Mouse (Mus musculus) left cerebral cortex, postnatal 25 days (tissue): ENCODE results near the gene Lsamp. TPM values are rescaled to one million over a fixed set of nuclear protein-coding genes. Genes with fewer than 3 reads are reported as not detected.
"Not testable (repeated sequence)": the region's sequence is repeated elsewhere in the genome, so short reads cannot be mapped to it uniquely, and the experiment has no call there.

ENCODE experiments used
- DNase-seq, 2 experiments: peaks; one replicate each; pipeline ENCODE4 v3.0.0; 2022; ENCODE audit warnings: low spot score in 2 of 2, mixed read lengths in 1 of 2
- intact Hi-C: fragments of 180-260 bp; cut with DNase I; formaldehyde crosslinking; loops from one replicate; pipeline ENCODE4 v1.15.1; 2025
- total RNA-seq, 2 experiments: library from RNA; stranded (reverse); gene quantifications; 2 replicates each; pipeline ENCODE4 v1.2.3; 2021

The Lsamp gene
- total RNA-seq, 2 experiments from 2014 or later: 232 to 262 TPM

DNA sequence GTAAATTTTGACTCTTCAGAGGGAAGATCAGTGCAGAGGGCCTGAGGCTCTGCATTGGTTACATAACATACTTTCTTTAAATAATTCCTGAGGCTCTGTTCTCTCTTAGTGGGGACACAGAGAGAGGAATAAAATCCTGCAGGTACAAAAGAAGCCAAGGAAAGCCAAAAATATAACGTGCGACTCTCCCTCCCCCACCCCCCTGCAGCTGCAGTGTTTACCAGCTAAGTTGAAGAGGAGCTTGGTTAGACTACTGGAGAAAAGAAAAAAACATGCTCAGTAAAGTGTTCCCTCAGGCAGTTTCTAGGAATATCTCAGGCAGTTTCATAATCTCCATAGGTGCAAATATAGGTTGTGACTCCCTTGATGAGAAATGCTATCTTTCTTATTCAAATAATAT is 1951.5 kb downstream of the Lsamp start:
- intact Hi-C loops: loop anchor here (1.0 to 10.0 kb wide), 3 partner anchors 189 to 401 kb away; no protein-coding TSS in a partner anchor
- DNase-seq: peak; percentile 34 to 90

DNA sequence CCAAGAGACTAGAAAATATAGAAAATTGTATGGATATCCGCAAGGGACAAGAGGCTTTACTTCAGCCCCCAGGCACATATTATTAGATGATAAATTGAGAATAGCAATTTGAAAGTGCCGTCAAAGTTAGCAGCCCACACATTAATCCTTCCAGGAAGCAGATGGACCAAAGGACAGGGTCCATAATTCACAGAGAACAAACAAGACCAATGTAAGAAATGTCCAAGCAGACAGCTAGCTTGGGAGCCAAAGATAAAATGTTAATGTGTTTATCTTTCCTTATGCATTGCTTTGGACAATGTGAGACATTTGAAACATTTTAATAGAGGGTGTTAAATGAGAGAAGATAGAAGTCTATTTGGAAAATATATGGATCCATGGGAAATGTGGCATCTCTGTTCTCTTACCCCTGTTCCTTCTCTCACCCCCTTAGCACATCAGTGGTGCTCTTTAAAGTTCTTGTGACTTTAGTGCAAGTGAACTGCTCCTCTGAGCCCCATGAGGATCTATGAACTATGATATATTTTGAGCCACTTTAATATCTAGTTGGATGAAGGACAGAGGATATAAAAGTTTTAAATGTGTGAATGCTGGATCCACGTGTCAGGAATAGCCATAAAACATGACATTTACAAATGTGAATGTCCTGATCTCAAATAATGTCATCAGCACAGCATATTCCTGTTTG is 1952.9 kb downstream of the Lsamp start:
- no peak for DNase-seq
- intact Hi-C loops: loop anchor here (10.0 kb wide), 2 partner anchors 262 to 402 kb away; no protein-coding TSS in a partner anchor

DNA sequence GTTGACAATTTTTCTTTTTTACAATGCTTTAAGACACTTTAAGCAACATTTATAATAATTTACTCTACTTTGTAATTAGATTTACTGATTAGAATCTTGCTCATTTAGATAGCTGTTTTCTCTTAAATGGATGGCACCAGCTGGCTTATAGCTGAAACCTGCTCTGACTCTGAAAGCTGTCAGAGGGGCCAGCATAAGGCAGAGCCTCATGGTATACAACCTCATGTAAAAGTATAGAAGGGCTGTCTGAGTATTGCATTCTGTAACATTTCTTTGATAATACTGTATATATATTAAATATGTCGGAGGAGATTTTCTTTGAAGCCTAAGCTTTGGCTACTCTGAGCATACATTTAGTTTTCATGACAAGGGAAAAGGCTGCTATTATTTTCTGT is 1953.4 kb downstream of the Lsamp start:
- intact Hi-C loops: loop anchor here (10.0 kb wide), 2 partner anchors 263 to 403 kb away; no protein-coding TSS in a partner anchor
- DNase-seq: no peak

DNA sequence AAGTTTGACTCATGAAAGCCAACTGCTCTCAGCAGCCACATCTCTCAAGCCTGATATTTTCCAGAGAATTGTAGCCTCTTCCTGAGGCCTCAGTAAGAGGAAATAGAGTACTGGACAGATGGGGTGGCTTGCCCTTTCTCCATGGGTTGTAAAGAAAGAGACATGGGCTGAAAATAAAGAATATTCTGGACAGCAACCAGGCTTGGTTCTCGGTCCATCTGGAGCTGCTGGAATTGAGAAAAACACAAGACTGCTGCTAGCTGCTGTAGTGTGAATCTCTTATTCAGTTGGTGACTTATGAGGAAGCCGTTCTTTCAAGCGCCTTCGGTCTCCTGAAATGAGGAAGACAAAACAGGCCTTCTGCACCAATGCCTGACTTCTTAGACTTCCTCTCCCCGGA is 1954.1 kb downstream of the Lsamp start:
- intact Hi-C loops: loop anchor here (1.0 to 10.0 kb wide), 4 partner anchors 37 to 403 kb away; no protein-coding TSS in a partner anchor

DNA sequence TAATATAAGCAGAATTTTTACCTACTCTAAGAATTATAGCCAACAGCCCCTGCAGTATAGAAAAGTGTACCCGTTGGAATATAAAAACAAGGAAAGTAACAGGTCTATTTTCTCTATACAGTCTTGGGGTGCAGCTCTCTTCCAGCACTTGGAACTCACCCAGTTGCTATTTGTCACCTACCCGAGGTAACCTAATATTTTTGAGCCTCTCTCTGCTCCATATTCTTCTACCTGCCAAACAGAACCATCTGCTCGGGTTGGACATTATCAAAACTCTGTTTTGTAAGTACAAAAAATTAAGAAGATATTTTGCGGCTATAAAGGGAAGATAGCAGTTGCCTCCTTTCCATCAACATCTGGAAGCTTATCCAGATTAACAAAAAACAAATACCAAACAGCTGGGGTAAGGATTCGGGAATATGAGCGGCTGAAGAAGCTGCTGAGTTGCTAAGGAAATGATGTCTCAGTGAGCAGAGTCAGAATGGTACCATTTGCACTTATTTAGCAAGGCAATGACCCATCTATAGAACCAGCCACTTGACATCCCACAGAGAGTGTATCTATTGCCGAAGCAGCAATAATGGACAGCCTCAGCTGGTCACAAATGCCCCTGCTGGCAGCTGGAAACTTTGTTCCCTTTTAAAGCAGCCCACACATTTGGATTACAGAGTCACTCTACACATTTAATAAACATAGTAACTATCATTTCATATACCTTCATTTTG is 1957.6 kb downstream of the Lsamp start:
- intact Hi-C loops: no loop called here

More for the DNA sequence above, 1954.1 kb downstream of the Lsamp start:
- DNase-seq: peak; percentile 63 to 90

DNA sequence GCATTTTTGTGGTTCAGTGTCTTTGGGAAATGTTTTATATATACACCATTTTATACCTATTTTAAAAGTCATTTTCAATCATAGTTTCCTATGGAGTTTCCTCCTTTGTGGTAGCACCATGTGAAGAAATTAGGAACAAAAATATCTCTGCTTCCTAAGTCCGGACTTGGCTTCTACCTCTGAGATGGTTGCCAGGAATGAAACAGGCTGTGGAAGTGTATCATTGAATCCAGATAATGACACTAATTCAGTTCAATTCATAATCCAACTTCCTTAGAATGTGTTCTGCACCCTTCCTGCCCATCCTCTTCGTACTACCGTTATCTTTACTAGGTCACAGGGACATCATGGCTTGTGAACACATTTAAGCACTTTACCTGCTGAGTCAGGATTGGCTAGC is 1973.7 kb downstream of the Lsamp start:
- intact Hi-C loops: no loop called here
- no peak for DNase-seq

More for the DNA sequence above, 1957.6 kb downstream of the Lsamp start:
- no peak for DNase-seq

DNA sequence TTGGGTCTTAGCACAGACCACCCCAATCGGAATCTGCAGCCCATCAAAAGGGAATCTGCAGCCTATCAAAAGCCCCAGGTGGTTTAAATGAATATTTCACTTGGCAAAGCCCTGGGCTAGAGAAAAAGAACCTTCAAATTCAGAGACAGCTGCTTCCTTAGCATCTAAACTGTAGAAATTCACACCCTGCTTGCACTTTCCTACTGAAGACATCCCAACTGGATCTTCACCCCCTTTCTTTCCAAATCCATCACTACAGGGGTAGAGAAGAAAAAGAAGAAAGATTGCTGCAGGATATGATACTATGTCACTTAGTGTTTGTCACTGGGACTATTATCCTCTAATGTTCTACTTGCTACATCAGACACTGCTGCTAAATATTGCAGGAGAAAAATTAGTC is 1981.5 kb downstream of the Lsamp start:
- peak in 1 of 2 experiments; percentile 68 for DNase-seq
- intact Hi-C loops: no loop called here

DNA sequence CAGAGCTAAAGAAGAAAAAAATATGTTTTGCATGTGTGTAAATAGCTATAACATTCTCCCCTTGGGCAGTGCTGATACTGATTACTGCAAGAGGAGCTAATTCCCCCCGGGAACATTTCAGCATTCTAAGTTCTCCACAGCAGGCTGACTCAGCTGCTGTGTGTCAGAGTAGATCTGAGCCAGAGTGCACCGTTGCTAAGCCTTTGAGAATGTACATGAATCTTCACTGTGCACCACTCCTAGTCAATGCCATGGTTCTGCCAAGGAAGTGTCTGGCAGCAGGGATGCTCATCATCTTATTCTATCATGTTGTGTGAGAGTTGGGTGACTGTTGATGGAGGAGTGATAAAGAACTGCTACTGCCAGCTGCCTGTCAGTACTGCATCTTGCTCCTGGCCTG is 1985.1 kb downstream of the Lsamp start:
- intact Hi-C loops: no loop called here
- peak; percentile 18 to 62 for DNase-seq

DNA sequence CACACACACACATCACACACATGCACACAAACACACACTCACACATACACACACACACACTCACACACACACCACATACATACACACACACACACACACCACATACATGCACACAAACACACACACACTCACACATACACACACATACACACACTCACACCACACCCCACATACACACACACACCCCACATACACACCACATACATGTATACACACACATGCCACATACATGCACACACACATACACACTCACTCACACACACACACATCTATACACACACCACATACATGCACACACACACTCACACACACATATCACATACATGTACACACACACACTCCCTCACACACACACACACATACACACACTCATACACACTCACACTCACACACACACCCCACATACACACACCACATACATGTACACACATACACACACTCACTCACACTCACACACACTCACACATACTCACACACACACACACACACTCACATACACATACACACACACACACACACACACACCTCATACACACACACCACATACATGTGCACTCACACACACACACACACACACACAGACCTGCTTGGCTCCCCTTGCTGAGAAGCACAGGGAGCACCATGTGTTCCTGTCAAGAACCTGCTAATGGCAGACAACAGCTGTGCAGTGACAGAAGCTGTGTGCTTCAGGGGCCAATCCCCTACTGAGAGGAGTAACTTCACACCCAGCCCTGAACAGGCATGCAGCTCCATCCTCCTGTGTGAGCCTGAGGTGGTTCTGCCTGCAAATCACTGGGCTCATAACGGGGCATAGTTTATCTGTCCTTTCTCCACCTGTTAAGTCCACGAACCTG is 1990.9 kb downstream of the Lsamp start:
- peak in 1 of 2 experiments; percentile 7 for DNase-seq
- intact Hi-C loops: no loop called here

DNA sequence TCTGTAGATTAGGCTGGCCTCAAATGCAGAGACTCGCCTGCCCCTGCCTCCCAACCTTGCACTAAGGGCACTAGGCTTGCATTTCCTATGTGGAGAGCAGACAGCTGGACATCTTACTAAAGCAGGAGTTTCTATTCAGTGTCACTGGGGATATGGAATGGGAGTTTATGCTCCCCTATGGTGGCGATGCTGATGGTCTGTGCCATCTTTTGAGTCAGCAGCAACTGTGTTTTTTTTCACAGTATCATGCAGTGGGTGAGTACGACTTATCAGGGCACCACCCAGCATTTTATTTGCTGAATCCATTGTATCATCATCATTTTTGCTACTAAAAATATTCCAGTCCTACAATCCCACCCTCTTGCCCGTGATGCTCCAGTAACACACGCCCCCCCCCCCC is 1992.7 kb downstream of the Lsamp start:
- peak in 1 of 2 experiments; percentile 41 for DNase-seq
- intact Hi-C loops: no loop called here

DNA sequence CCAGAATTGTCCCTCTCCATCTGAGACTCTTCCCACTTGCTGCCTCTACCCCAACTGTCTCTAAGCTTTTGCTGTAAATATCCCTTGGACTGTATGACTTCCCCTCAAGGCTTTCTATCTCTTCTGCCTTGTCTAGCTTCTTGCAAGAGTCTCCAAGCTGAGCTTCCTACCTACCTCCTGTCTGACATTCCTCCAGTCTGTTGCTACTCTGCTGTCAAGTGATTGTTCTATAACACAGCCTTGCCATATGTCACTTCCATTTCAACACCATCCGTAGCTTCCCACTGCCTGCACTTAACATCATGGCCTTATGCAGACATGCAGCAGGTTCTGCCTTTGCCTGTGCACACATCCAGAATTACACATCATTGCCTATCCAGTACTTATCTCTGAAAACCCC is 2012.8 kb downstream of the Lsamp start:
- intact Hi-C loops: no loop called here
- DNase-seq: peak; percentile 24 to 80

DNA sequence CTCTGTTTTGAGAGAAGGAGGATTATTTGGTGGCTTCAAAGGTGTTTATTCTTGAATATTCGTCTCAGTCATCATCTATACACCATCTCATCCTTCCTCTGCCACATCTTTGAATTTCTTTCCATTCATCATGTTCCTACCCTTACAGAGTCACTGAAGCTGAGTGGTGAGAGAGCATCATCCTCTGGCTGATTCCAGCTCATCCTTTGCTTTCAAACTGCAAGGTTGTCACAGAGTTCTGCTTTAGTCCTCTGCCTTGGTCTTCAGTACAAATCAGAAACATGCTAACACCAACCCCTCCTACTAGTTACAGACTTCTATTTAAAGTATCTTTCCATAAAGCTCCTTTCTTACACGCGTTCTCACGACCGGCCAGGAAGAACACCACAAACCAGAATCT is 2018.8 kb downstream of the Lsamp start:
- DNase-seq: peak; percentile 18 to 51
- intact Hi-C loops: no loop called here

DNA sequence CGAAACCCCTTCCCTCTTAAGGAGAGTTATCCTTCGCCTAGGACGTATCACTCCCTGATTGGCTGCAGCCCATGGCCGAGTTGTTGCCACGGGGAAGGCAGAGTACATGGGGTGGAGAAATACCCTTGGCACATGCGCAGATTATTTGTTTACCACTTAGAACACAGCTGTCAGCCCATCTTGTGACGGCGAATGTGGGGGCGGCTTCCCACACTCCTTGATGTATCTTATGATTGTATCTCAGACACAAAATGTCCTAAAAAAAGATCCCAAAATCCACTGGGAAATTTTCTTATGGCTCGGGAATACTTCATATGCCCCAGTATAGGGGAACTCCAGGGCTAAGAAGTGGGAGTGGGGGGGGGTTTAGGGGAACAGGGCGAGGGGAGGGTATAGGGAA is 2019.3 kb downstream of the Lsamp start:
- intact Hi-C loops: not testable (repeated sequence)
- peak; percentile 27 to 73 for DNase-seq

DNA sequence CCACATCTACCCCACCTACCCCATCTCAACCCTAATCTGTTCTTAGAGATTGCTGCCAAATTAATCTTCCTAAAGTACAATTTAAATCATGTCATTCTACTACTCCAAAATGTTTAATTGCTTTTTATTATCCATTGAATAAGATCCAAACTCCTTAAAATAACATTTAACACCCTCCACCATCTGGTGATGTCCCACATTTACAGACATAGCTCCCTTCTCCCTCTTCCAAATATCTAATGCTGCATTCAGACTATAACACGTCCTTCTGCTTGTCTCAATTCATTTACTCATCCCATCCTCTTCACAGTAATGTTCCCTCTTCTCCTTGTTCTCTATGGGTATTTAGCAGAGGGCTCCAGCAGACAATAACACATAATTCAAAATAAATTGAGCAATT is 2020.0 kb downstream of the Lsamp start:
- DNase-seq: peak in 1 of 2 experiments; percentile 80
- intact Hi-C loops: loop anchor here (1.0 to 2.0 kb wide), 3 partner anchors 29 to 75 kb away; no protein-coding TSS in a partner anchor

DNA sequence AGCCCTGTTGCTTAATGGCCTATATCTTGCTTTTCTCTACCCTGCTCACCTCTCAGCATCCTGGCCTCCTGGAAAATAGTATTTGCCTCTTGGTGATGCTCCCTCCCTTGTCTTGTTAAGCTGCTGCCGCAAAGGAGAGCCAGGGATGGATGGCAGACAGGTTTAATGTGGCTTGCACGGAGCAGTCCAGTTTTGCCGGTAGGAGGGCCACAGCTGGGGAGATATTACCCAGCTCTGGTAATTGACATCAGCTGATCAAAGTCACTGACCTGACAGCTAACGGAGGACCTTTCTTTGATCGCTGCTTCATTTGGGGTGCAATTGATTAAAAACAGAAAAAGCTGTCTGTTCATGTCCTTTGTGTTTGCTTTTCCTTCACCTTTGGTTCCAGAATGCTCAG is 2030.8 kb downstream of the Lsamp start:
- intact Hi-C loops: no loop called here
- no peak for DNase-seq

DNA sequence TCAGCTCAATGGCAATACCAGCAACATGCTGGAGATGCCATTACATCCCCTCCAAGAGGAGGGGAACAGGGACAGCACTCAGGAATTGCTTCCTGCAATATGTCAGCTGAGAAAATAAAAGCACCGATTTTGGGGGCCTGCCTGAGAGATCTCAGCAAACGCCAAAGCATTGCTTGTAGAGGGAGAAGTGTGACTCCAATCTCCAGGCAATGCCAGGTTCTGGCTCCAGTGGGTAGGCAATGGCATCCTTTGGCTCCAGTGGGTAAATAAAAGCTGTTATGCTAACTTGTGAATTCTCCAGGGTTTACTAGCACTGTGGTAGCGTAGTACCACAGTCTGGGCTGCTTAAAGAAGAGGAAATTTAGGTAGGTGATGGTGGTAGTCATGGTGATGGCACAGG is 2031.3 kb downstream of the Lsamp start:
- intact Hi-C loops: no loop called here
- no peak for DNase-seq

DNA sequence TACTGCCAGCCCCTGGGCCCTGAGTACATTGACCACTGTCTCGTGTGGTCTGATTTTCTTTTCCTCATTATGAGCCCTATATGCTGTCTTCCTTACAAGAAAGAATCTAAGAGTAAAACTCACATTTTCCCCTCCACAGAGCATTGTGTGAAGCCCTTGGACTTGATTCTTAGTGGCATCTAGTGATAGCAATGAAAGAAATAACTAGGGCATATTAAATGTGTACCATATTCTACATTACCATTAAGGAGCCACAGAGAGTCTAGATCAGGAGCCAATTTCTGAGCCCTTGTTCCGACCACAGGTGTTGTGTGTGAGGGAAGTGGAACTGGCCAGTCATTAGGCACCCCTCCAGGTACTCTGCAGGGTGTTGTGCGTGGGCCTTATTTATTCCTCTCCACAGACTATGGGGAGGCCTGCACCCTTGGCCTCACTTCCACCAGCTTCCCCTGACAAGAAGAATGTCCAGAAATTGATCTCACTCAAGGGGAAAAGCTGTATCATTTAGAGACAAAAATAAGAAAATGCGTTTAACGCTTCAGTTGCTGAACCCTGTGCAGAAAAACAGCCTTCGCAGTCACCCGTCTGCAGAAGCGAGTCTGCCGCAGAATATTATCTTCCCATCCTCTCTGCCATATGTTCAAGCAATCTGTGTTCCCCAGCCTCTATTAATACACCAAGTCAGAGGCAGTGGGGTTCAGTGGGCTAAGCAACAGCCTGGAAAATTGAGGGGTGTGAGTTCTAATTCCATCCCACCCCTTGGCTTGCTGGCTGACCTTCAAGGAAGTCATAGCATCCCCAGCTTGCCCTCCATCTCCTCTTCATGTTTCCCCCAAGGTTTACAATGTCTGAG is 2032.9 kb downstream of the Lsamp start:
- peak in 1 of 2 experiments; percentile 64 for DNase-seq
- intact Hi-C loops: no loop called here

DNA sequence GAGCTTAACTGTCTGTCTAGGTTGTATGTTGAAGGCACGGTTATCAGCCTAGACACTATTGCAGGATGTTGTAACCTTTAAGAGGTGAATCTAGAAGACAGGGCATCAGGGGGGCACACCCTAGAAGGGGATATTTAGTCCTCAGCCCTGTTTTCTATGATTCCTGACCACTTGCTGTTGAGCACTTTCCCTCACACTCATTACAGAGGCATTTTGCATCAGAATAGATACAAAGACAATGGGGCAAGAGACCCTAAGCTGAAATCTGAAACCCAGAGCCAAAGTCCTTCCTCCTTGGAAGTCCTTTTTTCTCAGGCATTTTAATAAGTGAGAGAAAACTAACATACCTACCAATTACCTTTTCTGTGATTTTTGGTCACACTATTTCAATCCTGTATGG is 2038.4 kb downstream of the Lsamp start:
- no peak for DNase-seq
- intact Hi-C loops: no loop called here

DNA sequence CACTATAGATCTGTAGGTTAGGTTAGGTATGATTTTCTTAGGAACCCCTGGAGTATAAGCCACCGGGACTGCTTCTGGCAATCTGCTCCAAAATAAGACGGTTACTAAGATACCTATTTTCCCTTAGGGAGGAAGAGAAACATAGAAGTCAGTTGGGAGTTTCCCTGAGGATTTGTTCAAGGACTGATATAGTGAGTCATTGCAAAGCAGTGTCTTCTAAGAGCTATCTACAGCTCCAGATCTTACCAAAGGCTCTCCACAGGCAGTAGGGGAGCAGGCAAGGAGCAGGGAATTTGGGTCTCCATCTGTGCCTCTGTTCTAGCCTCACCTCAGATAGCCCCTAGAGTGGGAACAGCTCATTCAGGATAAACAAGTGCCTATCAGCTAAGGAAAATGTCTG is 2047.9 kb downstream of the Lsamp start:
- intact Hi-C loops: loop anchor here (2.0 kb wide), 1 partner anchor 27 kb away; no protein-coding TSS in a partner anchor
- DNase-seq: peak in 1 of 2 experiments; percentile 61
